Mouse (Mus musculus) embryonic facial prominence, embryonic 10.5 days (tissue): ENCODE data around the gene Bst1. TPM values are rescaled to one million over a fixed set of nuclear protein-coding genes. Genes with fewer than 3 reads are reported as not detected.
A peak's percentile ranks its signal among the peaks of the same experiment; 100 is the strongest.

Experiments used
- DNase-seq: peaks from one replicate; pipeline ENCODE4 v3.0.0-alpha.2; 2017; ENCODE audit warnings: low spot score
- H3K27ac ChIP-seq: fragments of 300-500 bp; sonication (generic); replicated peaks from 2 replicates; pipeline ENCODE4 v1.5.1; 2016; ENCODE audit warnings: mild to moderate bottlenecking
- H3K27me3 ChIP-seq: fragments of 300-500 bp; sonication (generic); replicated peaks from 2 replicates; pipeline ENCODE4 v1.6.1; 2016; ENCODE audit warnings: low read depth, mild to moderate bottlenecking; ENCODE audit not compliant: poor library complexity, severe bottlenecking
- H3K36me3 ChIP-seq: fragments of 300-500 bp; sonication (generic); replicated peaks from 2 replicates; pipeline ENCODE4 v1.6.1; 2016; ENCODE audit warnings: mild to moderate bottlenecking, moderate library complexity
- H3K4me1 ChIP-seq: fragments of 300-500 bp; sonication (generic); 2 replicates; pipeline ENCODE4 v1.6.1; 2016
- H3K4me3 ChIP-seq: fragments of 300-500 bp; sonication (generic); 2 replicates; pipeline ENCODE4 v1.5.1; 2016; ENCODE audit warnings: mild to moderate bottlenecking, moderate library complexity
- H3K9me3 ChIP-seq: fragments of 300-500 bp; sonication (generic); 2 replicates; pipeline ENCODE4 v1.6.1; 2016; ENCODE audit warnings: mild to moderate bottlenecking
- WGBS: fragments of 180-500 bp; shearing (Covaris S2); methylation state at CpG from one replicate; pipeline ENCODE4 v1.1.7; 2016; 5-methylcytosine and 5-hydroxymethylcytosine counted together
- polyA plus RNA-seq: library from polyadenylated mRNA; unstranded; fragments of >200 nt; fragmentation: Nextera tagmentation; extraction: Ambion mirVana; gene quantifications from 2 replicates; pipeline ENCODE4 v1.2.1, GENCODE M21; 2016

The Bst1 gene
- polyA plus RNA-seq, 1 experiment from 2014 or later, result 0.17 TPM

GRCm38 (mm10) chr5:43799530-43799929 lies 19.2 kb upstream of the Bst1 start:
- WGBS, result 88% methylated on average over 5 of the region's 5 CpGs
- Histone ChIP-seq H3K27ac (no peak overlapping the region), H3K27me3 (no peaks in the 10 kb centered on the region), H3K4me1 (peaks cover 8% of the 10 kb centered on the region; the same call in 1 of the 2 replicates), H3K4me3 (no peak overlapping the region), H3K36me3 (no peaks in the 10 kb centered on the region), H3K9me3 (no peaks in the 10 kb centered on the region)
- no peak for DNase-seq

- Histone ChIP-seq H3K27ac (no peak overlapping the region), H3K4me1 (peaks cover 8% of the 10 kb centered on the region; the same call in 1 of the 2 replicates), H3K9me3 (no peaks in the 10 kb centered on the region), H3K4me3 (no peak overlapping the region), H3K27me3 (no peaks in the 10 kb centered on the region), H3K36me3 (no peaks in the 10 kb centered on the region)
- WGBS, result 69% methylated on average over 1 of the region's 1 CpGs
- no peak for DNase-seq
Measured at GRCm38 (mm10) chr5:43800700-43801099, 18.0 kb upstream of the Bst1 start.

- Histone ChIP-seq H3K36me3 (no peaks in the 10 kb centered on the region), H3K27me3 (no peaks in the 10 kb centered on the region), H3K4me1 (peaks cover 8% of the 10 kb centered on the region; the same call in 1 of the 2 replicates), H3K9me3 (no peaks in the 10 kb centered on the region), H3K27ac (no peak overlapping the region), H3K4me3 (no peak overlapping the region)
- no peak for DNase-seq
Measured at GRCm38 (mm10) chr5:43801253-43801652, 17.4 kb upstream of the Bst1 start.

GRCm38 (mm10) chr5:43801798-43802197 lies 16.9 kb upstream of the Bst1 start:
- Histone ChIP-seq H3K27ac (no peak overlapping the region), H3K9me3 (no peaks in the 10 kb centered on the region), H3K27me3 (no peaks in the 10 kb centered on the region), H3K36me3 (no peaks in the 10 kb centered on the region), H3K4me3 (no peak overlapping the region), H3K4me1 (peaks cover 8% of the 10 kb centered on the region; the same call in 1 of the 2 replicates)
- 87% methylated on average over 4 of the region's 4 CpGs for WGBS
- no peak for DNase-seq

GRCm38 (mm10) chr5:43805401-43805800 lies 13.3 kb upstream of the Bst1 start:
- H3K4me1 ChIP-seq, result peaks cover 12% of the 10 kb centered on the region
- no peaks in the 10 kb centered on the region for H3K27me3 ChIP-seq
- DNase-seq, result no peak
- H3K36me3 ChIP-seq, result no peaks in the 10 kb centered on the region
- WGBS, result 91% methylated on average over 2 of the region's 2 CpGs
- no peak overlapping the region for H3K4me3 ChIP-seq
- H3K27ac ChIP-seq, result no peak overlapping the region
- no peaks in the 10 kb centered on the region for H3K9me3 ChIP-seq

- no peak for DNase-seq
- Histone ChIP-seq H3K27ac (no peak overlapping the region), H3K4me3 (no peak overlapping the region), H3K4me1 (peaks cover 5% of the 10 kb centered on the region), H3K9me3 (no peaks in the 10 kb centered on the region), H3K36me3 (no peaks in the 10 kb centered on the region), H3K27me3 (no peaks in the 10 kb centered on the region)
- WGBS, result 97% methylated on average over 7 of the region's 7 CpGs
Measured at GRCm38 (mm10) chr5:43806340-43806739, 12.3 kb upstream of the Bst1 start.

- H3K9me3 ChIP-seq, result no peaks in the 10 kb centered on the region
- 75% methylated on average over 4 of the region's 4 CpGs for WGBS
Measured at GRCm38 (mm10) chr5:43806914-43807313, 11.8 kb upstream of the Bst1 start.

GRCm38 (mm10) chr5:43807744-43808696 lies 10.7 kb upstream of the Bst1 start:
- Histone ChIP-seq H3K4me3 (peak overlapping the region; percentile 65), H3K27me3 (no peaks in the 10 kb centered on the region), H3K27ac (peak overlapping the region; percentile 88), H3K4me1 (peaks cover 5% of the 10 kb centered on the region), H3K36me3 (no peaks in the 10 kb centered on the region), H3K9me3 (no peaks in the 10 kb centered on the region)
- WGBS, result 5% methylated on average over 48 of the region's 48 CpGs
- DNase-seq, result peak; percentile 92

More at GRCm38 (mm10) chr5:43806914-43807313, 11.8 kb upstream of the Bst1 start:
- DNase-seq, result no peak
- Histone ChIP-seq H3K4me1 (peaks cover 5% of the 10 kb centered on the region), H3K4me3 (no peak overlapping the region), H3K27ac (no peak overlapping the region), H3K27me3 (no peaks in the 10 kb centered on the region), H3K36me3 (no peaks in the 10 kb centered on the region)

GRCm38 (mm10) chr5:43810427-43811062 lies 8.1 kb upstream of the Bst1 start:
- no peak overlapping the region for H3K27ac ChIP-seq
- peaks cover 5% of the 10 kb centered on the region for H3K4me1 ChIP-seq
- 94% methylated on average over 1 of the region's 1 CpGs for WGBS
- no peaks in the 10 kb centered on the region for H3K9me3 ChIP-seq
- H3K4me3 ChIP-seq, result no peak overlapping the region
- DNase-seq, result no peak
- no peaks in the 10 kb centered on the region for H3K36me3 ChIP-seq
- H3K27me3 ChIP-seq, result no peaks in the 10 kb centered on the region

GRCm38 (mm10) chr5:43814536-43814935 lies 4.1 kb upstream of the Bst1 start:
- no peaks in the 10 kb centered on the region for H3K36me3 ChIP-seq
- H3K27me3 ChIP-seq, result no peaks in the 10 kb centered on the region
- H3K4me1 ChIP-seq, result peaks cover 8% of the 10 kb centered on the region
- WGBS, result 90% methylated on average over 2 of the region's 2 CpGs
- H3K4me3 ChIP-seq, result no peak overlapping the region
- H3K9me3 ChIP-seq, result no peaks in the 10 kb centered on the region
- no peak overlapping the region for H3K27ac ChIP-seq
- no peak for DNase-seq

GRCm38 (mm10) chr5:43815769-43816168 lies 2.9 kb upstream of the Bst1 start:
- DNase-seq, result no peak
- H3K9me3 ChIP-seq, result no peaks in the 10 kb centered on the region
- WGBS, result 63% methylated on average over 1 of the region's 1 CpGs
- H3K36me3 ChIP-seq, result no peaks in the 10 kb centered on the region
- peaks cover 8% of the 10 kb centered on the region for H3K4me1 ChIP-seq
- no peak overlapping the region for H3K4me3 ChIP-seq
- no peaks in the 10 kb centered on the region for H3K27me3 ChIP-seq
- H3K27ac ChIP-seq, result no peak overlapping the region

GRCm38 (mm10) chr5:43820785-43821184 lies 2.1 kb downstream of the Bst1 start:
- WGBS, result 89% methylated on average over 11 of the region's 11 CpGs
- Histone ChIP-seq H3K36me3 (no peaks in the 10 kb centered on the region), H3K4me1 (peaks cover 8% of the 10 kb centered on the region), H3K9me3 (no peaks in the 10 kb centered on the region), H3K4me3 (no peak overlapping the region), H3K27me3 (no peaks in the 10 kb centered on the region), H3K27ac (no peak overlapping the region)
- DNase-seq, result no peak

- H3K4me1 ChIP-seq, result peaks cover 8% of the 10 kb centered on the region
- H3K4me3 ChIP-seq, result no peak within 1 kb of the TSS
- H3K36me3 ChIP-seq, result no peaks in the 10 kb centered on the region
- WGBS, result 84% methylated on average over 19 of the region's 19 CpGs
- H3K27me3 ChIP-seq, result no peaks in the 10 kb centered on the region
- no peak within 1 kb of the TSS for H3K27ac ChIP-seq
- H3K9me3 ChIP-seq, result no peaks in the 10 kb centered on the region
- DNase-seq, result no peak
Measured at GRCm38 (mm10) chr5:43821538-43821937, 2.9 kb downstream of the Bst1 start, which contains the start of gene Fbxl5. TSS of gene Fbxl5 (minus strand) at chr5:43821638.
